Mouse (Mus musculus) heart, embryonic 16.5 days (tissue): ENCODE measurements around the gene Stk26. TPM values are rescaled to one million over a fixed set of nuclear protein-coding genes. Genes with fewer than 3 reads are reported as not detected.

Experiments used
- ATAC-seq: fragments of 200-750 bp; cut with Nextera tagmentation; replicated peaks from 2 replicates; pipeline ENCODE4 v1.8.0; 2017; ENCODE audit warnings: moderate number of reproducible peaks; ENCODE audit not compliant: insufficient read depth, low FRiP score; ENCODE audit errors: extremely low read depth
- H3K27ac ChIP-seq: fragments of 300-500 bp; sonication (generic); 2 replicates; pipeline ENCODE4 v1.5.1; 2014; ENCODE audit warnings: mild to moderate bottlenecking, low read length, control low read depth, moderate library complexity
- H3K27me3 ChIP-seq: fragments of 300-500 bp; sonication (generic); 2 replicates; pipeline ENCODE4 v1.6.1; 2014; ENCODE audit warnings: low read length, mixed read lengths; ENCODE audit not compliant: control insufficient read depth, insufficient read depth
- H3K36me3 ChIP-seq: fragments of 300-500 bp; sonication (generic); 2 replicates; pipeline ENCODE4 v1.6.1; 2014; ENCODE audit not compliant: control insufficient read depth, insufficient read depth
- H3K4me1 ChIP-seq: fragments of 300-500 bp; sonication (generic); 2 replicates; pipeline ENCODE4 v1.6.1; 2014; ENCODE audit warnings: low read length, mixed read lengths; ENCODE audit not compliant: control insufficient read depth, insufficient read depth
- H3K4me2 ChIP-seq: fragments of 300-500 bp; sonication (generic); 2 replicates; pipeline ENCODE4 v1.6.1; 2014; ENCODE audit warnings: low read depth, mild to moderate bottlenecking, control low read depth, low read length
- H3K4me3 ChIP-seq: fragments of 300-500 bp; sonication (generic); 2 replicates; pipeline ENCODE4 v1.5.1; 2014; ENCODE audit warnings: mild to moderate bottlenecking, control low read depth, low read length
- H3K9ac ChIP-seq: fragments of 300-500 bp; sonication (generic); 2 replicates; pipeline ENCODE4 v1.6.1; 2014; ENCODE audit warnings: low read length, control low read depth
- H3K9me3 ChIP-seq: fragments of 300-500 bp; sonication (generic); replicated peaks from 2 replicates; pipeline ENCODE4 v1.6.1; 2016; ENCODE audit warnings: low read length; ENCODE audit not compliant: control insufficient read depth
- WGBS: fragments of 180-500 bp; shearing (Covaris S2); extraction: QIAGEN DNeasy Blood & Tissue Kit; methylation state at CpG from one replicate; pipeline ENCODE4 v1.1.7; 2014; 5-methylcytosine and 5-hydroxymethylcytosine counted together
- polyA plus RNA-seq: library from polyadenylated mRNA; unstranded; fragments of >200 nt; fragmentation: Nextera tagmentation; extraction: Ambion mirVana; gene quantifications from 2 replicates; pipeline ENCODE4 v1.2.1, GENCODE M21; 2015

The Stk26 gene
- polyA plus RNA-seq, 1 experiment from 2014 or later: 4.3 TPM

GRCm38 (mm10) chrX:50836029-50836691, 4.7 kb upstream of the Stk26 start:
- 54% methylated on average over 10 of the region's 10 CpGs for WGBS
- Histone ChIP-seq H3K27ac (no peak overlapping the region), H3K36me3 (no peaks in the 10 kb centered on the region), H3K4me2 (no peak overlapping the region), H3K4me3 (no peak overlapping the region), H3K9me3 (no peaks in the 10 kb centered on the region), H3K9ac (no peak overlapping the region), H3K4me1 (no peaks in the 10 kb centered on the region), H3K27me3 (no peaks in the 10 kb centered on the region)
- no peak for ATAC-seq

GRCm38 (mm10) chrX:50841587-50841986, 740 bp downstream of the Stk26 start:
- peak overlapping the region; percentile 18; the same call in 1 of the 2 replicates for H3K27ac ChIP-seq

GRCm38 (mm10) chrX:50842046-50842445, 1.2 kb downstream of the Stk26 start:
- Histone ChIP-seq H3K27me3 (peaks cover 3% of the 10 kb centered on the region), H3K27ac (no peak overlapping the region), H3K4me3 (peak overlapping the region; percentile 65), H3K4me1 (no peaks in the 10 kb centered on the region), H3K36me3 (no peaks in the 10 kb centered on the region), H3K4me2 (peak overlapping the region; percentile 78), H3K9ac (no peak overlapping the region; the same call in 1 of the 2 replicates), H3K9me3 (no peaks in the 10 kb centered on the region)
- ATAC-seq: no peak
- 43% methylated on average over 9 of the region's 9 CpGs for WGBS

More at GRCm38 (mm10) chrX:50841587-50841986, 740 bp downstream of the Stk26 start:
- 14% methylated on average over 20 of the region's 23 CpGs for WGBS
- no peaks in the 10 kb centered on the region for H3K9me3 ChIP-seq
- ATAC-seq: peak; percentile 76
- peak overlapping the region; percentile 65 for H3K4me3 ChIP-seq
- H3K27me3 ChIP-seq: peaks cover 3% of the 10 kb centered on the region
- H3K9ac ChIP-seq: peak overlapping the region; percentile 64
- H3K36me3 ChIP-seq: no peaks in the 10 kb centered on the region
- H3K4me2 ChIP-seq: peak overlapping the region; percentile 78
- H3K4me1 ChIP-seq: no peaks in the 10 kb centered on the region

GRCm38 (mm10) chrX:50850428-50851184, 9.8 kb downstream of the Stk26 start:
- no peaks in the 10 kb centered on the region for H3K9me3 ChIP-seq
- no peak overlapping the region for H3K4me2 ChIP-seq
- no peaks in the 10 kb centered on the region for H3K27me3 ChIP-seq
- 70% methylated on average over 6 of the region's 6 CpGs for WGBS
- H3K9ac ChIP-seq: no peak overlapping the region
- H3K27ac ChIP-seq: no peak overlapping the region
- no peak overlapping the region for H3K4me3 ChIP-seq
- no peak for ATAC-seq
- H3K4me1 ChIP-seq: no peaks in the 10 kb centered on the region
- H3K36me3 ChIP-seq: no peaks in the 10 kb centered on the region

- H3K4me1 ChIP-seq: no peaks in the 10 kb centered on the region
- H3K27ac ChIP-seq: no peak overlapping the region
- no peak for ATAC-seq
- no peaks in the 10 kb centered on the region for H3K36me3 ChIP-seq
- WGBS: 64% methylated on average over 2 of the region's 2 CpGs
- no peak overlapping the region for H3K9ac ChIP-seq
- no peaks in the 10 kb centered on the region for H3K27me3 ChIP-seq
- no peak overlapping the region for H3K4me2 ChIP-seq
- H3K4me3 ChIP-seq: no peak overlapping the region
- H3K9me3 ChIP-seq: no peaks in the 10 kb centered on the region
Observed at GRCm38 (mm10) chrX:50863771-50864170, 22.9 kb downstream of the Stk26 start.

- WGBS: 57% methylated on average over 5 of the region's 5 CpGs
Observed at GRCm38 (mm10) chrX:50864734-50865133, 23.9 kb downstream of the Stk26 start.

GRCm38 (mm10) chrX:50874246-50875002, 33.6 kb downstream of the Stk26 start:
- Histone ChIP-seq H3K36me3 (no peaks in the 10 kb centered on the region), H3K4me1 (no peaks in the 10 kb centered on the region)
- 79% methylated on average over 6 of the region's 6 CpGs for WGBS

More at GRCm38 (mm10) chrX:50864734-50865133, 23.9 kb downstream of the Stk26 start:
- H3K9ac ChIP-seq: no peak overlapping the region
- no peak overlapping the region for H3K4me2 ChIP-seq
- H3K27me3 ChIP-seq: no peaks in the 10 kb centered on the region
- no peaks in the 10 kb centered on the region for H3K9me3 ChIP-seq
- H3K36me3 ChIP-seq: no peaks in the 10 kb centered on the region
- no peak overlapping the region for H3K4me3 ChIP-seq
- ATAC-seq: no peak
- no peaks in the 10 kb centered on the region for H3K4me1 ChIP-seq
- H3K27ac ChIP-seq: no peak overlapping the region

GRCm38 (mm10) chrX:50887999-50888398, 47.2 kb downstream of the Stk26 start:
- H3K4me1 ChIP-seq: no peaks in the 10 kb centered on the region
- no peaks in the 10 kb centered on the region for H3K27me3 ChIP-seq
- H3K9me3 ChIP-seq: no peaks in the 10 kb centered on the region
- no peak for ATAC-seq
- no peak overlapping the region for H3K27ac ChIP-seq
- no peak overlapping the region for H3K9ac ChIP-seq
- no peak overlapping the region for H3K4me2 ChIP-seq
- no peak overlapping the region for H3K4me3 ChIP-seq
- H3K36me3 ChIP-seq: no peaks in the 10 kb centered on the region
- 68% methylated on average over 2 of the region's 2 CpGs for WGBS

More at GRCm38 (mm10) chrX:50874246-50875002, 33.6 kb downstream of the Stk26 start:
- no peak for ATAC-seq
- H3K27ac ChIP-seq: no peak overlapping the region
- H3K9ac ChIP-seq: no peak overlapping the region
- H3K9me3 ChIP-seq: no peaks in the 10 kb centered on the region
- no peak overlapping the region for H3K4me3 ChIP-seq
- no peak overlapping the region for H3K4me2 ChIP-seq
- no peaks in the 10 kb centered on the region for H3K27me3 ChIP-seq
